Mouse (Mus musculus) heart, adult 2 months (tissue): ENCODE measurements around the gene Clec4d.
"Not testable (repeated sequence)": the region's sequence is repeated elsewhere in the genome, so short reads cannot be mapped to it uniquely, and the experiment has no call there.

ENCODE experiments used
- CTCF ChIP-seq: fragments of 200-600 bp; IDR thresholded peaks from 2 replicates; pipeline ENCODE4 v1.8.1; 2022; ENCODE audit warnings: antibody characterized with exemption, mild to moderate bottlenecking, moderate library complexity
- EP300 ChIP-seq: fragments of 200-500 bp; IDR thresholded peaks from 2 replicates; pipeline ENCODE4 v1.6.1; 2011; ENCODE audit warnings: low read depth, low read length, control low read depth; ENCODE audit not compliant: insufficient read depth
- POLR2A ChIP-seq: fragments of 200-500 bp; IDR thresholded peaks from 2 replicates; pipeline ENCODE4 v1.6.1; 2011; ENCODE audit warnings: mild to moderate bottlenecking, low read depth, low read length, control low read depth; ENCODE audit not compliant: insufficient read depth

GRCm38 (mm10) chr6:123293509-123293908, 31.6 kb downstream of the Clec4d start:
- TF ChIP-seq POLR2A, CTCF, EP300: not testable (repeated sequence)
